Mouse (Mus musculus): Measurements from ENCODE around the gene Slc1a5. TPM values are rescaled to one million over a fixed set of nuclear protein-coding genes. Genes with fewer than 3 reads are reported as not detected.
A peak's percentile ranks its signal among the peaks of the same experiment; 100 is the strongest.

Gene Slc1a5
- total RNA-seq, 2 experiments from 2014 or later = 25.4 to 27.0 TPM

DNA sequence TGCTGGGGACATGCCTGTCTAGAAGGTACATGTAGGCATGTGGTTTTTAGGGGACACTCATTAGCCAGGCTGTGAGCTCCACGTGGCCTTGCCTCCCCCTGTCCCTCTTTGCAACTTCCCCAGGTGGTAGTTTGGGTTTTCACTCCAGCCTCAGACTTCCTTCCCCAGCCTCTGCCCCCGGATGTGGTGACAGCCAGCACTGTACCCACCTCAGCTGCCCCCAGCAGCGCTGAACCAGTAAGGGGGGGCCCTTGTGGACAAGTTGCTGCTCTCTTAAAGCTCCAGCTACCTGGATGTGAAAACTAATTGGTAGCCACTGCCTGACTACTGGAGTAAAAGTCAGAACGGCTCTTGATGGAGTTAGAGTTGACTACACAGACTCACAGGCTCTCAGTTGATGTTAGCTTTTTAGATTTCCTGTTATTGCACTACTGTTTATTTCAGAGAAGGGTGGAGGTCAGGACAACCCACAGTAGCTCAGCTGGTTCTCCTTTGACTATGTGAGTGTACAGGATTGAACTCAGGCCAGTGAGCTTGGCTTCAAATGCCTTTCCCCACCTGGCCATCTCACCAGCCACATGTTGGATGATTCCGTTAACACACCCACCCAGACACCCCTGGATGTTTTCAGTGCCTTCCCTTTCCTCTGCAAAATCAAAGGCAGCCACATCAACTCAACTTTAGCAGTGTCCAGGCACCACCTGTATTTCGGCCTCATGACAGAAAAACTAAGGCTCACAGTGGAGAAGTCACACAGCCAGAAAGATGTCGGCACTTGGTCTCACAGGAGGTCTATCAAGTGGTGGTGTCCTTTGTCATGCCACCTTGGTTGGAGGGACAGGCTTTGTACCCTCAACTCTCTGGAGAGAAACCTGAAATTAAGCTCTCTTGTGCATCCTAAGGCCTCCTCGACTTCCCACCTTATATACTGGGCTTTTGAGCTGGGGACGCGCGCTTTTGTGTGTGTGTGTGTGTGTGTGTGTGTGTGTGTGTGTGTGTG, 60.7 kb downstream of the Slc1a5 start:
- no peak for DNase-seq
- intact Hi-C loops (cut with DNase I; ENCODE audit: low total_unique reads) = no loop called here

DNA sequence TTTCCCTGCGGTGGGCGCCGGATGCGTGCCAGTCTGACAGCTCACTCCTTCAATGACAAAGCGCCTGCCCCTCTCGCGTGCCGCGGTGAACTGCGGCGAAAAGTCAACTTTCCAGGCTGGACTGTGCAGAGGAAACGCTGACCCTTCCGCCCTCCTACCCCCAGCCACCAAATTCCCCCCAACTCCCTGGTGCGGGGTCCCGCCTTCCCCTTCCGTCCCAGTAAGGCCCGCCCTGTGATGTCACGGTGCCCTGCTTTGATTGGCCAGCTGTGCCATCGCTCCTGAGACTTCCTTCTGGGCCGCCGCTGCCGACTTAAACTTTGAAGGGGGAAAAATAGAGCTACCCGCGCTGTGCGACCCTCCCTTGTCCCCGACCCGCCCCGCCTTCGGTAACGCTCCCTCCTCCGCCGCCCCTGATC, 61.5 kb downstream of the Slc1a5 start, which contains the start of gene Prkd2:
TSS of gene Prkd2 (plus strand) at position 258 of the 419 bp plus-strand sequence.
- peak; percentile 92 for DNase-seq
- intact Hi-C loops (cut with DNase I; ENCODE audit: low total_unique reads) = no loop called here

DNA sequence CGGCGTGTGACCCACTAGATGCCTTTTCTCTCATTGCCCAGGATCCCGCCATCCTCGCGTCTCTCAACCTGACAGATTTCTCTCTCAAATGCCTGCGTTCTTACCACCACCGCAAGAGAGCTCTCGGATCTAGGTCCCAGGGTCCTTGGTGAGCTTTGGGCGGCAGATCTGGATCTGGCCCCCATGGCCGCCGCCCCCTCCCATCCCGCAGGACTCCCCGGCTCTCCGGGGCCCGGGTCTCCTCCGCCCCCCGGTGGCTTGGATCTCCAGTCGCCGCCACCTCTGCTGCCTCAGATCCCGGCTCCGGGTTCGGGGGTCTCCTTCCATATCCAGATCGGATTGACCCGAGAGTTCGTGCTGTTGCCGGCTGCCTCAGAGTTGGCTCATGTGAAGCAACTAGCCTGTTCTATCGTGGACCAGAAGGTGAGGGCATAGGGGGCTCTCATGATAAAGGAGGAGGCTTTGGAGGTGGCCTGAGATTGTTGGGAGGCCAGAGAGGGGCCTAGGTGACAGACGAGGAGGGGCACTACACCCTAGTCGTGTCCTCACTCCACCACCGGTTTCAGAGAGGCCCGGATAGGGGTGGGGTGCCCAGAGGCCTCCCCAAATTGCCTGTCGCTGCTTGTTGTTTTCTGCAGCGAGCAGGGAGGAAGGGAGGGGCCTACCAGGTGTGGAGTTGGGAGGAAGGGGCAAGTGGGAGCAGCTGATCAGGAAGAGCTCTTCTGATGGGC, 62.5 kb downstream of the Slc1a5 start:
- no peak for DNase-seq
- intact Hi-C loops (cut with DNase I; ENCODE audit: low total_unique reads) = no loop called here

DNA sequence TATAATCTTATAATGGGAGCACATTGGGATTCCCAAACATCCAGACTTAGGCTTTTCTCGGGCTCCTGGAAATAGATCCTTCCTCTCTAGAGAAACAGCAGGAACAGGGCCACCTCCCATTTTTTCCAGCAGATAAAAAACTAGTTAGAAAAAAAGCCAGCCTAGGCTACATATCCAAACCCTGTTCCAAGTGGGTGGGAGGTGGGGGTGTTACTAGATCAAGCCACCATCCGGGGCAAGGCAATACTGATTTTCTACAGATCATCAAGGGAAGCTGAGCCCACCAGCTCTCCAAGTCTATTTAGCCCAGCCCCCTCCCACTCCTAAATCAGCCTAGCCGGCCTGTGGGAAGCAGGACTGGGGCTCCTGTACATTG, 63.5 kb downstream of the Slc1a5 start:
- DNase-seq = no peak
- intact Hi-C loops (cut with DNase I; ENCODE audit: low total_unique reads) = no loop called here

GRCm38 (mm10) chr7:16845072-16845819, 64.1 kb downstream of the Slc1a5 start:
- intact Hi-C loops (cut with DNase I; ENCODE audit: low total_unique reads) = no loop called here
- DNase-seq = no peak

- intact Hi-C loops (cut with DNase I; ENCODE audit: low total_unique reads) = no loop called here
Measured at GRCm38 (mm10) chr7:16845820-16846167, 64.7 kb downstream of the Slc1a5 start.

DNA sequence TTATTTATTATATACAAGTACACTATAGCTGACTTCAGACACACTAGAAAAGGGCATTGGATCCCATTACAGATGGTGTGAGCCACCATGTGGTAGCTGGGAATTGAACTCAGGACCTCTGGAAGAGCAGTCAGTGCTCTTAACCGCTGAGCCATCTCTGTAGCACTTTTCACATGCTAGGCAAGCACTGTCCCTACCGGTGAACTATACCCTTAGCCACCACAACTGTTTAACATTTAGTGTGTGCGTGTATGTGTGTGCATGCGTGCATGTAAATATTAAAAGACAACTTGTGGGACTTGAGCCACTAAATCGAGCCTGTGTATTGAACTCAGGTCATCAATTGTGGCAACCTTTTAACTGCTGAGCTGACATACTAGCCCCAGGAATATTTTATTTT, 65.6 kb downstream of the Slc1a5 start:
- DNase-seq = no peak
- intact Hi-C loops (cut with DNase I; ENCODE audit: low total_unique reads) = no loop called here

More at GRCm38 (mm10) chr7:16845820-16846167, 64.7 kb downstream of the Slc1a5 start:
- DNase-seq = no peak

DNA sequence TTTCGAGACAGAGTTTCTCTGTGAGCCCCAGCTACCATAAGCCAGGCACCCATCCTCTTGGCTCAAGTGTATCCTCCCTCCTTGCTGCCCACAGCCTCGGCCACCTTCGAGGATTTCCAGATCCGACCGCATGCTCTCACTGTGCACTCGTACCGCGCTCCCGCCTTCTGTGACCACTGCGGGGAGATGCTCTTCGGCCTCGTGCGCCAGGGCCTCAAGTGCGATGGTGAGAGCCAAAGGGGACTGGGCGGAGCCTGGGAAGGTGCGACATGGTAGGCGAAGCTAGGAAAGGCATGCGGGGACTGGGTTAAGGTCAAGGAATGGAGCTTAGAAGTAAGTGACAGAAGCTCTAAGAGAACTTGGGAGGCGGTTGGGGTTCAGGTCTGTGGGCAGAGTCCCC, 66.4 kb downstream of the Slc1a5 start:
- intact Hi-C loops (cut with DNase I; ENCODE audit: low total_unique reads) = no loop called here
- no peak for DNase-seq

Other genes starting within 250 kb of the Slc1a5 start
- gene Arhgap35, start 166.3 kb upstream of the Slc1a5 start, total RNA-seq (2021) = 10 to 100 TPM; 18.8 to 23.1 TPM
- not detected for gene Ceacam15, start 105.6 kb upstream of the Slc1a5 start, total RNA-seq (2021)
- gene Ceacam9, start 59.4 kb upstream of the Slc1a5 start, total RNA-seq (2021) = not detected
- 10 to 100 TPM; 62.5 to 62.9 TPM for gene Ap2s1, start 42.9 kb upstream of the Slc1a5 start, total RNA-seq (2021)
- gene Strn4, start 34.5 kb downstream of the Slc1a5 start, total RNA-seq (2021) = 10 to 100 TPM; 22.6 to 29.3 TPM
- gene Fkrp, start 35.4 kb downstream of the Slc1a5 start, total RNA-seq (2021) = 10 to 100 TPM; 24.2 to 25.8 TPM
- 10 to 100 TPM in 1 of 2 experiments, 1 to 10 TPM in 1; 8.5 to 11.8 TPM for gene Prkd2, start 61.6 kb downstream of the Slc1a5 start, total RNA-seq (2021)
- 1 to 10 TPM; 3.9 to 7.1 TPM for gene Dact3, start 94.0 kb downstream of the Slc1a5 start, total RNA-seq (2021)
- gene Gng8, start 110.4 kb downstream of the Slc1a5 start, total RNA-seq (2021) = under 1 TPM; 0.47 to 0.66 TPM
- 1 to 10 TPM; 1.6 to 2.6 TPM for gene Ptgir, start 125.2 kb downstream of the Slc1a5 start, total RNA-seq (2021)
- gene Calm3, start 142.8 kb downstream of the Slc1a5 start, total RNA-seq (2021) = 100 to 1,000 TPM; 247 to 276 TPM
- 10 to 100 TPM in 1 of 2 experiments, 1 to 10 TPM in 1; 9.2 to 11.8 TPM for gene Pnmal2, start 163.3 kb downstream of the Slc1a5 start, total RNA-seq (2021)
- gene Pnmal1, start 178.3 kb downstream of the Slc1a5 start, total RNA-seq (2021) = not detected
- gene Gm42372, start 201.7 kb downstream of the Slc1a5 start, total RNA-seq (2021) = under 1 TPM in 1 of 2 experiments, not detected in 1; 0.04 TPM
- gene Ccdc8, start 211.4 kb downstream of the Slc1a5 start, total RNA-seq (2021) = 1 to 10 TPM; 5.8 to 6.5 TPM
- 10 to 100 TPM; 56.3 to 67.8 TPM for gene Ppp5c, start 246.6 kb downstream of the Slc1a5 start, total RNA-seq (2021)